Mouse (Mus musculus): ENCODE data around the gene Gm21962.
"Not testable (repeated sequence)": the region's sequence is repeated elsewhere in the genome, so short reads cannot be mapped to it uniquely, and the experiment has no call there.

The Gm21962 gene

GRCm38 (mm10) chr3:137671224-137671623, at the start of gene Gm21962:
TSS of gene Gm21962 (plus strand) at chr3:137671524.
- DNase-seq (ENCODE audit: low spot score in 2 of 2): not testable (repeated sequence)

- no peak for DNase-seq (ENCODE audit: low spot score in 2 of 2)
These were observed 49.2 kb upstream of the Gm21962 start for GRCm38 (mm10) chr3:137622091-137622490.

GRCm38 (mm10) chr3:137622895-137623580, 48.3 kb upstream of the Gm21962 start:
- no peak for DNase-seq (ENCODE audit: low spot score in 2 of 2)

- peak; percentile 19 to 28 for DNase-seq (ENCODE audit: low spot score in 2 of 2)
These were observed 47.6 kb upstream of the Gm21962 start for GRCm38 (mm10) chr3:137623581-137624362.

GRCm38 (mm10) chr3:137625054-137625453, 46.3 kb upstream of the Gm21962 start:
- no peak for DNase-seq (ENCODE audit: low spot score in 2 of 2)

GRCm38 (mm10) chr3:137633726-137634125, 37.6 kb upstream of the Gm21962 start:
- no peak for DNase-seq (ENCODE audit: low spot score in 2 of 2)

GRCm38 (mm10) chr3:137636571-137636970, 34.8 kb upstream of the Gm21962 start:
- no peak for DNase-seq (ENCODE audit: low spot score in 2 of 2)

GRCm38 (mm10) chr3:137641238-137641637, 30.1 kb upstream of the Gm21962 start:
- no peak for DNase-seq (ENCODE audit: low spot score in 2 of 2)

GRCm38 (mm10) chr3:137642137-137642536, 29.2 kb upstream of the Gm21962 start:
- DNase-seq (ENCODE audit: low spot score in 2 of 2): no peak

GRCm38 (mm10) chr3:137642568-137642967, 28.8 kb upstream of the Gm21962 start:
- no peak for DNase-seq (ENCODE audit: low spot score in 2 of 2)

- DNase-seq (ENCODE audit: low spot score in 2 of 2): no peak
These were observed 27.2 kb upstream of the Gm21962 start for GRCm38 (mm10) chr3:137644081-137644480.

GRCm38 (mm10) chr3:137644947-137645346, 26.4 kb upstream of the Gm21962 start:
- no peak for DNase-seq (ENCODE audit: low spot score in 2 of 2)

- DNase-seq (ENCODE audit: low spot score in 2 of 2): no peak
These were observed 23.8 kb upstream of the Gm21962 start for GRCm38 (mm10) chr3:137647427-137648100.

- DNase-seq (ENCODE audit: low spot score in 2 of 2): no peak
These were observed 22.2 kb upstream of the Gm21962 start for GRCm38 (mm10) chr3:137649112-137649511.

GRCm38 (mm10) chr3:137652853-137653252, 18.5 kb upstream of the Gm21962 start:
- no peak for DNase-seq (ENCODE audit: low spot score in 2 of 2)

GRCm38 (mm10) chr3:137680923-137681322, 9.6 kb downstream of the Gm21962 start:
- DNase-seq (ENCODE audit: low spot score in 2 of 2): peak in 1 of 2 experiments; percentile 23

GRCm38 (mm10) chr3:137682911-137683806, 11.8 kb downstream of the Gm21962 start:
- peak in 1 of 2 experiments; percentile 24 for DNase-seq (ENCODE audit: low spot score in 2 of 2)

- DNase-seq (ENCODE audit: low spot score in 2 of 2): no peak
These were observed 12.6 kb downstream of the Gm21962 start for GRCm38 (mm10) chr3:137683807-137684403.

- DNase-seq (ENCODE audit: low spot score in 2 of 2): no peak
These were observed 15.6 kb downstream of the Gm21962 start for GRCm38 (mm10) chr3:137686932-137687331.

GRCm38 (mm10) chr3:137691503-137691902, 20.2 kb downstream of the Gm21962 start:
- no peak for DNase-seq (ENCODE audit: low spot score in 2 of 2)

- no peak for DNase-seq (ENCODE audit: low spot score in 2 of 2)
These were observed 44.6 kb downstream of the Gm21962 start for GRCm38 (mm10) chr3:137715946-137716345.

All from frontal cortex, postnatal 25 days (tissue).